Mouse (Mus musculus): ENCODE data around the gene Spo11.

DNA sequence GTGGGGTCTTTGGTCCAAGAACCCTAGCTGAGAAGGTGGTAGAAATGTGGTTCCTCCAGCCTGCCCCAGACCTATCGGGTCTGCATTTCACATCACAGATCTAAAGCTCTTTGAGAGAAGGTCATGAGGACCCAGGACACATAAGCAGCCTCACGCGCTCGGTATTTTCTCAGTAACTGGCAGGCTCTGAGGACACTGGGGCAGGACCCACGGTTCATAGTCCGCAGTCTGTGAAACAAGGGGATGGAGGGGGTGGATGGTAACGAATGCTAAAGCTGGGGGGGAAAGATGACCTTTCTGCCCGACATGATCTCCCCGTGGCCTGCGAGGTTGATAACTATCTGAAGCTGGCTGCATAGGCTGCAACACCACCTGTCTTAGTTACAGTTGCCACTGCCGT is 20.2 kb downstream of the Spo11 start:
- no peak for TF ChIP-seq CTCF (IDR thresholded peaks at IDR 0.05; ENCODE audit: low read depth, low read length)
- no peak for TF ChIP-seq POLR2AphosphoS5 (IDR thresholded peaks at IDR 0.05; ENCODE audit: insufficient replicate concordance, low read depth, low read length)
